Mouse (Mus musculus) adipocyte (in vitro differentiated cells): ENCODE data around the gene Gm11992.
A peak's percentile ranks its signal among the peaks of the same experiment; 100 is the strongest.

Source experiments
- DNase-seq: peaks from one replicate; pipeline ENCODE4 v3.0.0-alpha.2; 2016; ENCODE audit warnings: low spot score

Gene Gm11992

DNA sequence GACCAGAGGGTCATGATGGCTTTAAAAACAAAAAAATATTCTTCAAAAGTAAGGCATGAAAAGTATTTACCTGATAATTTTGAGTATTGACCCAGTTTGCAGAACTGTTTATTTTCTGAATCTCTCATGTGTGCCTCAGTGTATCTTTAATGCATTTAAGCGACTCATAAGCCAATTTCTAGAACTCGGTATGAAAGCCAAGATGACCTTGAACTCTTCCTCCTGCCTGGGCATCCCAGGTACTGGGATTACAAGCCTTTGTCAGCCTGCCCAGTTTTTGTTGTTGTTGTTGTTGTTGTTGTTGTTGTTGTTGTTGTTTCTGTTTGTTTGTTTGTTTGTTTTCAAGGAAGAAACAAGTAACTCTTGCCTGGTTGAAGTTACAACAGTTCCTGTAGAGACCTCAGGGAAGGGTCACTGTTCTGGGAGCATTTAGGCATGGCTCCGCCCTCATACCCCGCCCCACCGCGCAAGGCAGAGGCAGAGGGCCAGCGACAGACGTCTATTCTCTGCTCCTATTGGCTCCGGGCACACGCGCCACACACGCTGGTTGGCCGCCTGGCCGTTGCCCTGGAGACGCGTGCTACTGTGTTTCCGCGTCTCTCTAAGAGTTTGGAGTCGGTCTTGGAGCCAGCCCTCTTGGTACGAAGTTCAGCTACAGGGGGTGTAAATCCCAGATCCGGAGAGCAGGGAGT lies at the start of gene Gm11992:
Gm11992 (plus strand) TSS at position 584 of the 692 bp plus-strand sequence.
- DNase-seq = peak; percentile 76

DNA sequence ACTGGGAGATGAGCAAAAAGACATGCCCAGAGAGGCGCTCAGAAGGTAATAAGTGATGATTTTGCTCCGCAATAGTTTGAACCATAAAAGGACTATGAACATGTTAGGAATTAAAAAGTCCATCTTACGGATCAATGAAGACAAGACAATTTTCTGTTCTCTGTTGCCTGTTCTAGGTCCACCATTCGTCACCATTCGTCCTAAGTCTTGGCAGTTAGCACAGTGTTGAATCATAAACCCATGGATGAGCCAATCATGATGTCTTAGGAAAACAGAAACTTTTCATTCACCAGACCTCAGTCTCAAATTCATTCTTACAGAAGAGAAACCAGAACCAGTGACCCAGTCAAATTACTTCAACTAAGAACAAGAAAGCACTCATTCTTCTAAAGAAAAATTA lies 39.6 kb upstream of the Gm11992 start:
- DNase-seq = no peak

DNA sequence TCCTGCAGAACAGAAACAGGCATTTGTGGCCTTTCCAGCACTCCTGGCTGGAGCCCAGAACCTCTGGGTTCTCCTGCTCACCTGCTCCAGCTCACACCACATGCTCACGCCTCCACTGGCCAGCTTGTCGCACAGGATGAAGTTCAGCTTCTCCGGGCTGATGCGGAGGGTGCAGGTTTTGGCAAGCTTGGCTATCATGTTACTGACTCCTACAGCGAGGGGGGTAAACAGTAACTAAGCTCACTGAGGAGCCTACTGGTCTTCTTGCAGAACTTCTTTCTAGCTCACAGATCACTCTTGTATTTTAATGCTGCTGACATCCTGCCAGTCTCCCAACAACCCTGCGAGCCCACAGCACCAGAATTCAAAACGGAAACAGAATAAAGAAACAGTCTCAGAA lies 38.0 kb upstream of the Gm11992 start:
- DNase-seq = peak; percentile 45

DNA sequence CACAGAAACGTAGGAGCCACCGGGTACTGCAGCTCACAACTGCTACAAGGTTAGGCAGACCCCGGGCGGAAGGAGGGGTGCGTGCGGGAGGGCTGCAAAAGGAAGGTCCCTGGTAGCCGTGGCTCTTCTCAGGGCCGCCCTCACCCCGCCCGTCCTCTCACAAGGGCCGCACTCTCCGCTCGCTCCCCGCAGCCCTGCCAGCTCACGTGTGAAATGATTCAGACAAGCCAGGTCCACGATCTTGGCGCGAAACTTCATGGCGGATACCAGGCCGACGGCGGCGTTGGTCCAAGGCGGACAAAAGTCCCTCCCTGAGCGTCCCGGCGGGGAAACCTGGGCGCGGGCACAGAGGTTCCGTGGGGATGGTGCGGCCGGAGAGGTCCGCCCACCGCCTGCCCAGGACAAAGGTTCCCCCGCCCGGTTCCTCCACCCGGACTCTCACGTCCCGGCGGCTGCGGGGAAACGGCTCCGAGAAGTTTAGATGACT lies 37.5 kb upstream of the Gm11992 start, which contains the start of gene Hus1:
Hus1 (minus strand) TSS at position 339 of the 487 bp plus-strand sequence.
- peak; percentile 82 for DNase-seq

DNA sequence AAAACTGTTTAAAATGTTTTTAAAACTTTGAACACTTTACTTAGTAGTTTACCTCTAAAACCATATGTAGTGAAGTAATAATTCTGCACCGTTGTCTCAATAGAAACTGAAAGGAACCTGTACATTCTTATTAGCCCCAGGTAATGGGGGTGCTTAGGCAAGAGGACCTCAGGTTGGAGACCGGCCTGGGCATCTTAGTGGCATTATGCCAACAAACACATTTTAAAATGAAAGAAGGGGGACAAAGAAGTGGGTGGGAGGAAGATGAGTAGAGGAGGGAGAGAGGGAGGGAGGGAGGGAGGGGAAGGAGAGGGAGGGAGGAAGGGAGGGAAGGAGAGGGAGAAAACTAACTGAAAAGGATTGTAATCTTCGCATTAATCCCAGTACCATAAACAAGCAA lies 37.0 kb upstream of the Gm11992 start:
- no peak for DNase-seq

DNA sequence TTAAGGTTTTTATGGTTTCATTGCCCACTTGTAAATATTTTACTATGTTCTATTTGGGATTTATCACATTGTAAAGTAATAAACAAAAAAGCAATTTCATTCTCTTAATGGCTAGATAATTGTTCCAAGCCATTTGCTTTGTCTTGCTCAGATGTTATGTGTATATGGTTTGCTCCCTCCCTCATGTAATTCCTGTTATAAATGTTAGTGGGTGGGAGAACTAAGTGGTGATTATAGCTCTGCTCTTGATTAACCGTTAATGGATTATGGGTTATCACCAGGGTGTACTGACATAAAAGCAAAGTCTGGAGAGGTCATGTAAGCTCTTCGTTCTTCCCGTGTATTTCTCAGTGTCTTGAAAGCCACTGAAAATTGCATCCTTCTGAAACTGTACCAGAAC lies 33.7 kb upstream of the Gm11992 start:
- DNase-seq = no peak

DNA sequence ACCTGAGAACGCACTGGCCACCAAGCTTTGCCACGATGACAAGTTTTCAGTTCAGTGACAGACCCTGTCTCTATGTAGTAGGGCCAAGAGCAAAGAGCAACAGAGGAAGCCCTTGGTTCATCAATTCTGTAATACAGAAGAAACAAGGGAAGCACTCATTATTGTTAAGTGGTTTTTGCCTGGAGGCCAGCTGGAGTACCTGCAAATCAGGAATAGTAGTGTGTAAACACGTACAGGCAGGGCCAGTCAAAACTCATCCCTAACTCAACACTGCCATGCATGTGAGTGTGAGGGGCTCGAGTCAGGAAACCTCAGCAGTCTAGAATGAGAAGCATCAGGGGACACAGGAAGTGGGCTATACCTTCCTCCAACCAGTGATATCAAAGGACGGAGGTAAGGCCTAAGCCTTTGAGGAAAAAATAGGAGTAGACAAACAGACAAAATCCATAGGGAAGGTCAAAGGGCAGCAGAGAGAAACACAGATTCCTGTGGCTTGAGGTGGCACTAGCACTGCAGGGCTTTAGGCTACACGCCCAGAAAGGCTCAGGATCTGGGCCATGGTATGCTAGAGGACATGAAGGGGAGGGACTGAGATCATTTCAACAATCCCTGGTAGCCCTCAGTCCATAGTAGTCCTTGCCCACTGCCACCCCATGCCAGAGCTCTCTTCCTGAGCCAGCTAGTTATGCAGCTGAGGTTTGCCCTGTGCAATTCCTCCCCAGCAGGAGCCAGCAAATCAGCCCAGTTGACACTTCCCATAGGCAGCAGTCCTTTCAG lies 29.7 kb upstream of the Gm11992 start:
- no peak for DNase-seq

DNA sequence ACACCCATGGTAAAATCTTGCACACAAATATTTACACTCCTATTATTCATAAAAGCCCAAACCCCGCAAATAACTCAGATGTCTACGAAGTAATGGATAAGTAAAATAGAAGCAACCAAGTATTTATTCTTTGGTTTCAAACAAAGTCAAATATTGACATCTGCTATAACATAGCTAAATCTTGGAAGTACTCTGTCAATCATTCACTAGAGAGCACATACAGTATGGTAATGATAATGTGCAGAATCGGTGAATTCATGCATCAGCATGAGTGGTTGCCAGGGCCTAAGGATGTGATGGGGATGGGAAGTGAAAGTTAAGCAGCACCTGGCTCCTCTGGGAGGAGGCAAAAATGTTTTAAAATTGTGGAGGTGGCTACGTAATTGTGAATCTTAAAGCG lies 28.2 kb upstream of the Gm11992 start:
- DNase-seq = no peak

DNA sequence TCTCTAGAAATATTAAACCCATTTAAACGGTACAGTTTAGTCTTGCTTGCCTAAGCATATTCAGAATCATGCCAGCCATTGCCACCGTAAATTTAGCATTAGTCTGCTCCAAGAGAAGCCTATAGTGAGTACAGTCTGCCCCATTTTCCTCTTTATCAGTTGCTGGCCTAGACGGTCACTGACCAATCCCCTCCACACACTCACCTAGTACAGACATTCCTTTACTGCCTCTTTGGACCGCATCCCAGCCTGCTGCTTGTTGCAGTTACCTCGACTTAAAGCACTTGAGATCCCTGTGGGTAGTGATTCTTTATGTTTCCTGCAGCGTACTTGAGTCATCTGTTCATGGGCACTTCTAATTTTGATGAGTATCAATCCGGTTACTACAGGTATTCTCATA lies 23.6 kb upstream of the Gm11992 start:
- DNase-seq = no peak

DNA sequence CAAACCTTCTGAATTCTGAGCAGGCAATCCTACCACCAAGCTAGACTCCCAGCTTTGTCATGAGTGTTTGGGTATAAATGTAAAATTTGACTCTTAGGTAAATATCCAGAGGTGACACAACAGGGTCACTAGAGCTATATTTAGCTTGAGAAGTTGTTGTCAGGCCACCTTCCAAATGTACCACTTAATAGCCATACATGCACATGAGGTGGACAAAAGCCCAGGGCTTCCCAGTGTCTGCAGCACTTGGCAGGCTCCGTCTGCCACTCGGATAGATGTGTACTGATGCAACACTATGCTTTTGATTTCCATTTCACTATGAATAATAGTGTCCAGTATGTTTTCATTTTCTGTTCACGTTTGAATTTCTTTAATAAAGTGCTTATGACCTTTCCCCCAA lies 23.2 kb upstream of the Gm11992 start:
- DNase-seq = peak; percentile 30

DNA sequence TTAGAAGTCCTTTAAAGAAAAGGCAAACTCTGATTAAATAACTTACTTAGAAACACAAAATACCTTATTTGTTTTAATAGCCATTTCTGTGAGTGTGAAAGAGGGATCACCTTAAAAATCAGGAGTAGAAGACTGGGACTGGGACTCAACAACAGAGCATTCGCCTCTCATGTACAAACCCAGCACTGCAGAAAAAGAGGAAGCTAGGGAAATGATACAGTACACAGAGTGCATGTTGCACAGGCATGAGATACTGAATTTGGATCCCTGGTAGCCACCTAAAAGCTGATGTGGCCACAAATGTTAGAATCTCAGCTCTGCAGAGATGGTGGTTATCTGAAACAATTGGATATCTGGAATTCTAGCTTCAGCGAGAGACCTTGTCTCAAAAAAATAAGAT lies 16.9 kb upstream of the Gm11992 start:
- no peak for DNase-seq

DNA sequence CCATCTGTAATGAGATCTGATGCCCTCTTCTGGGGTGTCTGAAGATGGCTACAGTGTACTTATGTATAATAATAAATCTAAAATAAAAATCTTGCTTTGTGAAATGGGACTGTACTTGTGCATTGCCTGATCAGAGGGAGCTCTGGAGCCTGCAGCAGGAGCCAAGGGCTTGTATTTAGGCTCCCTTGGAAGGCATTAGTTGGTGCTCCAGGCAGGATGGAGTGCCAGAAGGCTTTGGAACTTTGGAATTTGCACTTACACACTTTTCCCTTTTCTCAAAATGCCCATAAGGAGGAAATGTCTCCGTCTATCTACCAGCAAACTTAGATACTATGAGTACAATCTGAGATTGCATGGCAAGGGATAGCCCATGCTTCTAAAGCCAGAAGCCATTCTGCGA lies 1.8 kb upstream of the Gm11992 start:
- no peak for DNase-seq

DNA sequence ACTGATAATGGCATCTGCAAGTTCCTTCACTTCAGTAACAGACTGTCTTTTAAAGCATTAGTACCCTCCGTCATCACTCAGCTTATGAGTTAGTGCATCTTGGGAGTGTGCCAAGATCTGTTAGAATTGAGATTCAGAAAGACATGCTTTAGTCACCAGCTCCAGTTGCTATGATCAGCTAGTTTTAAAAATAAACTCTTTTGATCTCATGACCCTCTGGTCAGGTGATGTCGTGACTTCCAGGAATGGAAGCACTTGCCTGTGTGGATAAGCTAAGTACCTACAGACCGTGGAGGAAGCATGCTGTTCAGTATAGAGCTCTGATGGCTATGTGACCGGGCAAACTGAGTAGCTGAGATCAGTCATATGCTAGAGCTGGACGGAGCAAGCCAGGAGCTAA lies 1.4 kb upstream of the Gm11992 start:
- DNase-seq = no peak

DNA sequence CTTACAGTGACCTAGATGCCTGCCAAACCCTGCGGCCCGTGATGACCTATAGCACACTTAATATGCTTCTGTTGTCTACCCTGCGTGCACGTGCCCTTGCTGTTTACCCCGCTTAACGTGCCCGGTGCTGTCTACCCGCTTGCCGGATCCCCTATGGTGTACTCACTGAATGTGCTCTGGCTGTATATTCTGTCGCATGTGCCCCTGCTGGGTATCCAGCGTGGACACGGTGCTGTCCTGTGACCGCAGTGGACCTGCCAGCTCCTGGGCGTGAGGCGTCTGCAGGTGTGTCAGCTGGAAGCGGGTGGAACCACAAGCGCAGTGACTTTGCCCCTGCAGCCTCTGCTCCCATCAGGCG lies 288 bp downstream of the Gm11992 start, which contains the start of gene Sun3:
Sun3 (minus strand) TSS at position 289 of the 358 bp plus-strand sequence.
- no peak for DNase-seq

DNA sequence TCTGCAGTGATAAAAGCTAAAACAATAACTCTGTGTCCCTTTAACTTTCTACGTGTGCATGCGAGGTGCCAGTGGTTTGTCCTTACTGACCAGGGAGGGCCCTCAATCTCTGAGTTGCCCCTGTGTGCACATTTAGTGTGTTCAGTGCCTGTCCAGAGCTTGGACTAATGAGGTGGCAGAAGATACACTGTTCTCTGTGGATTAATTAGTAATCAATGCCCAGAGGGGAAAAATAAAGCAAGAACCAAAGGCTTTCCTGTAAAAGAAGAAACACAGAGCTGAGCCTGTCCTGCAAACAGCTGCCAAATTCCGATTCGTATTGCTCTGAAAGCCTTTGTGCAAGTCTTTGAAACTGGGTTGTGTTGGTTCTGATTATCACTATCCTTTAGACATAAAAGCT lies 1.8 kb downstream of the Gm11992 start:
- no peak for DNase-seq

DNA sequence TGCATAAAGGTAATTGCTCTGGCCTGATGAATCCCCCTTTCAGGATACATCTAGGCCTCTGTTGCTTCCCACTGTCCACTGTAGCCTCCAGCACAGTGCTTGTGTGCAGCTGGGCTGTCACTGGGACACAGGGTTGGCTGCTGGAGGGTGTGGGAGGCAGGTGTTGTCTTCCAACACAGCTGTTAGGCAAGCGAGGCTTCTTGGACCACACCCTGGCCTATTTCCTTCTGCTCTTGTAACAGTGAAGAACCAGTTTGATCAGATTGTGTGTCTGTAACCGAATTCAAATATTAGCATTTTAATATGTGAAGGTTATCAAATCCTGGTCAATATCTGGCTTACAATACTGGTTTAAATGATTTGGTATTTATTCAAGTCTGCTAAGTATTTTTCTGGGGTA lies 3.5 kb downstream of the Gm11992 start:
- DNase-seq = no peak

DNA sequence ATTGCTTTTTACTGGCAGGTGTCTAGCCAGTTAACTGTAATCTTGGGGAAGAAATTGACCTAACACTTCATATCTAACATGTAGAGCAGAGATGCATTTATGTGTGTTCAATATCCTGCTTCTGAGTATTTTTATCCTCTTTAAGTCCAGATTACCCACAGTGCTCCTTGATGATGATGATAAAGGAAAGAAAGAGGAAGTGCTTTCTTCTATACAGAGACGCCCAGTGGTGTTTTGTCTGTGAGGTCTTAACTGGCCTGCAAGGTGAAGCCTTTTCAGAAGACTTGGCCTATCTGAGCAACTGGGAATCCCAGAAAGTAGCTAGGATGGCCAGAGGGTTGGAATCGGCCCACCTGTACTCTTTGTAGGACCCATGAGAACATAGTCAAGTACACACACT lies 8.5 kb downstream of the Gm11992 start:
- DNase-seq = no peak

DNA sequence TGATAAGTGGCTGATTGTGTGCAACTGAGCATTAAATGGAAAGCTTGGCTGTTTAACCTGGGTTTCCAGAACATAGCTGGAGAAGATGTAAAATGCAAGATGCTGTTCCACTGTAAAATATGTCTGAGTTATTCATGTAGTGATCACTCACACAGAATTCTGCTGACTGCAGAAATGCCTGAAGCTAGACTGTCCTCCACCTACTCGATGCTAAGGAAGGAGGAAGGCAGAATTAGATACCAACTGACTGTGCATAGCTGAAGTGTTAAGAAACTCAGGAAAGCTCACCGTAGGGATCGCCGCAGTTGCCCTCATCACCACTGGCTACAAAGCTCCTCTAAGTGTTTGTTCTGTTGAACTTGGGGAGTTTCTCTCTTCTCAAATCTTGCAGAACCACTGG lies 9.3 kb downstream of the Gm11992 start:
- no peak for DNase-seq

DNA sequence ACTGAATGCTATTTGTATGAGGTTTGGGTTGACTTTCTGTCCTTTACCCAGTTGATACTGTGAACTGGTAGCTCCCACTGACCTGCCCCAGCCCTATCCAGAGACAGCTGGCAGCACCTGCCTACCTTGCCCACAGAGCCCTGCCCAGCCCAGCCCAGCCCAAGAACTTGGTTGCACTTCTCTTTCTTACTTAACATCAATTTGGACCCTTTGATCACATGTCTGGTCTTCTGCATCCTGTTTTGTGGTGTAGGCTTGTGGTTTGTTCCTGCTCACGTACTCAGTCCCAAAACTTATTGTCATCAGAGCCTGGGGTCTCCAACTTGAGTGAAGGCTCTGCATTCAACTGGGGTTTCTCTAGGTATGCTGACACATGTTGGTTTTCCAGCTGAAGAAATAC lies 11.6 kb downstream of the Gm11992 start:
- DNase-seq = no peak

DNA sequence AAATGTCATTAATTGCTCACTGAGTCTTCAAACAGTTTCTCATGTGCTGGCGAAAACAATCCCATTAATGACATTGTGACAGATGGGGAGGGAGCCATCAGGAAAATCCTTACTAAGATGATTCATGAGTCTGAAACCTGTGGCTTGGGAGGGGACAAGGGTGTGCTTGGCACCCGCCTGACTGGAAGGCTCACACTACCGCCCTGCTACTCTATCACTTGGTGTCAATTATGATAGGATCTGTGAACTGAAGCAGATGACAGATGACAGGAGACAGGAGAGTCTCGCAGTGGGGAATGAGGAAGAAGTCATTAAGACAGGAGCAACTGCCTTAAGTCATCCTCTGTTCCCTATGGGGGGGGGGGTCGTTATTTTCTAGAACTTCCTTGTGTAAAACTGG lies 12.1 kb downstream of the Gm11992 start:
- DNase-seq = no peak

DNA sequence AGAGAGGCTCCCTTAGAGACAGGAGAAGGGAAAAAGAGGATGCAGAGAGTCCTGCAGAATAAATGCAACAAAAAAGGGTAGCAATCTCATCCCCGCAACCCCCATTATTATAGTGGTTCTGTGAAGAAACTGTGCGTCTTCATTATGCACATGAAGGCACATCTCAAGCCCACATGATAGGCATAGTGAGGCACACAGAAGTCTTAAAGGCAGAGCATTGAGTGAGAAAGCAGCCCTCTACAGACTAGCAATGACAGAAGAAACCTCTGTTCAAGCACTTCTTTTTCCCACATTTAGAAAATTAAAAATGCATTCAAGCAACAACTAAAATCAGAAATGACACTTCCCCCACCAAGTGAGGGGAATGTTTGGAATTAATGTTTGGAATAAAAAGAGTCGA lies 28.1 kb downstream of the Gm11992 start:
- no peak for DNase-seq

DNA sequence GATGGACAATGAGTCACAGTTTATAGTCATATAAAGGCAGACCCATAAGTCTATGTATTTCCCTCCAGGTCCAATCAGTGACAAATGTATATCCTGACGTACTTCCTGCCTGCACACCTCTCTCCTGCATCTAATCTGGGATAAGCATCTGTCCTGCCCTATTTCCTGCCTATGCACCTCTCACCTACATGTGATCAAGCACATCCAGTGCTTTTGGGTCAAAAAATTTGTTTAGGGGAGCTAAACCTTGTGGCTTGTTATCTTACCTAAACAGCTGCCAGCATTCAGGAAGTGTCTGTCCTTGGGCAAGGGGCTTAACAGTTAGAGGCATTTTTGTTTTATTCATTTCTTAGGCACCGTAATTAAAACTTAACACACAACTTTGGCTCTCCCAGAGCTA lies 64.8 kb downstream of the Gm11992 start:
- no peak for DNase-seq

DNA sequence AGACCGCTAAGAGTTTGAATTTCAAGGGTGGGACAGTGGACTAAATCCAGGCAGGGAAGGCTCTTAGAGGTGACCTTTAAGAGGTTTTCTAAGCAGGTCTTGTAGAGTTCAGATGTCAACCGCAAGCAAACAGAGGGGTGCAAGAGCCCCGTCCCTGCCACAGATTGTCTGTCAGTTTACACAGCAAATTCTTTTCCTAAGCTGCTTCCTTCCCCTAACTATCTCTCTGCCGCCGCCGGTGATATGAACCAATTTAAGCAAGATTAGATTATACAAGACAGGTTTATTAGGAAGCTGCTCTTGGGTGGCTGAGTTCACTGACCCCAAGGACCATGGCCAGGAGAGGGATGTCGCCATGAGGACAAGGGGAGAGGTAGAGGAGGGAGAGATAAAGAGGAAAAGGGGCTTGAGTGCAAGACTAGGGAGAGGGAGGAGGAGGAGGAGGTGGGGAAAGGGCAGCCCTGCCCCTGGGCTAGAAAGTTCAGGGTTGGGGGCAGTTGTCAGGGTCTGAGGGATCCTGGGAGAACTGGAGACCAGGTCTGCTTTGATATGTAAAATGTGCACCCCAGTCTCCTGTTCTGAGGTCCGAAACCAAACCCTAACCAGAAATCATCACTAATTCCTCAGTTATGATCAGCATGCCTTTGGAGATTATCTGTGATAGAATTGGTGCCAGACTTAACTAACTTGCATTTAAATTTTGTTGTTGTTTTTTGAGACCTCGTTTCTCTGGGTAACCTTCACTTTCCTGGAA lies 67.2 kb downstream of the Gm11992 start:
- no peak for DNase-seq
